Mouse (Mus musculus): ENCODE measurements at regions not wholly inside any gene's neighbourhood (a gene's known extent, or its start where the extent isn't known, plus 50 kb on each side); places are given as distances from the start of the nearest gene placed in this dataset.
"Not testable (repeated sequence)": the region's sequence is repeated elsewhere in the genome, so short reads cannot be mapped to it uniquely, and the experiment has no call there.

DNA sequence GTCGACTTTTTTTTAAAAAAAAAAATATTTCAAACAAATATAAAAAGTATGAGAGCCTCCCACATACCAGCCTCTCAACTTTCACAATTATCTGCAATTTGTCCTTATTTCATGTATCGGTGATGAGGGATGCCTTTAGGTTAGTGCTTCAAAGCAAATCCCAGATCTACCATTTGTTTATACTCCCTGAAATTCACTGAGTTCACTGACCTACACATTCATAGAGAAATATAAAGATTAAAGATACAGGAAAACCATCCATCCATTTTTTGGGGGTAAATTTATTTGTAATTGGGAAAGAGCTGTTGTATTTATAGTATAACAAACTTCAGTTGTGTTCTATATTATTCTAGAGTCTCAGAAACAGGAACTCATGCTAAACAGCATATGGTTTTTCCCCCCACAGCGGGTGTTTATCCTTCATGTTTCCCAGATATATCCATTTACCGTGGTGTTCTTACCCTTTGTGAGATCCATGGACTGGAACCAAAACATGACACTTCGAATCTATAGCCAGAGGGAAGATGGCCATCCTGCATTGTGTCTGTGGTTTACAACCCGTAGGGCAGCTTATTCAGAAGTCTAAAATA, 120.1 kb upstream of the Cpsf6 start:
- H3K4me3 ChIP-seq (replicated peaks; ENCODE audit: low read length) = no peak overlapping the region
- no peak overlapping the region for H3K9ac ChIP-seq (ENCODE audit: low read depth, low read length, severe bottlenecking)
- no peak for TF ChIP-seq POLR2A (IDR thresholded peaks at IDR 0.05; ENCODE audit: borderline replicate concordance, extremely low read depth, insufficient read depth, insufficient read length)
- no peaks in the 10 kb centered on the region for H3K36me3 ChIP-seq (ENCODE audit: control insufficient read depth, insufficient read depth, low read length)
- no peaks in the 10 kb centered on the region for H3K27me3 ChIP-seq (ENCODE audit: control insufficient read depth, insufficient read depth, low read length)
- DNase-seq (ENCODE audit: low spot score) (no peak), ATAC-seq (ENCODE audit: low FRiP score, low read depth) (no peak)
- no peak overlapping the region for H3K4me2 ChIP-seq (replicated peaks; ENCODE audit: low read depth, low read length, severe bottlenecking)
- WGBS = 80% methylated on average over 6 of the region's 6 CpGs
- no peak overlapping the region for H3K27ac ChIP-seq (replicated peaks; ENCODE audit: low read depth, low read length)
- H3K9me3 ChIP-seq (ENCODE audit: control insufficient read depth, low read length) = no peaks in the 10 kb centered on the region
- no peaks in the 10 kb centered on the region for H3K4me1 ChIP-seq (ENCODE audit: control insufficient read depth, insufficient read depth, low read length)

DNA sequence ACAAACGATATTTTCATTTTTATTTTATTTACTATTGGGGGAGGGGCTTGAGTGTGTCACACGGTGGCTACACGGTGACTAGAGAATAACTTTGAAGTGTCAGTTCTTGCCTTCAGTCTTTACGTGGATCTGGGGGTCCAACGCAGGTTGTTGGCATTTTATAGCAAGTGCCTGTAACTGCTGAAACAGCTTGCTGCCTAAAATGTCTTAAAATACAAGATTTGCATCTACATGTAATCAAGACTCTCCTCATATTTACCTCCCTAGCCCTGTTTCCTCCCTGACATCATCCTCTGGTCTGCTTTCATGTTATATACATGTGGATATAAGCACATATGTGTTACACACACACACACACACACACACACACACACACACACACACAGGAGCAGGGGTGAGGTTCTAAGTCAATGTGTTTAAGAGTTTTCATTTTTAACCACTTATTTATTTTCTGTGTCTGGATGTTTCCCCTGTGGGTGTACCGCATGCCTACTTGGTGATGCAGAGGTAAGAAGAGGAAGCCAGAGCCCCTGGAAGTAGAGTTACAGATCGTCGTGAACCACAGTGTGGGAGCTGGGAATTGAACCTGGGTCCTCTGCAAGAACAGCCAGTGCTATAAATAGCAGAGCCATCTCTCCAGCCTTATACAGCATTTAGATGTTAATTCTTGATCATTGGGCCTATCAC, 119.5 kb upstream of the Cpsf6 start:
- DNase-seq (ENCODE audit: low spot score) (no peak), ATAC-seq (ENCODE audit: low FRiP score, low read depth) (no peak)
- no peak for TF ChIP-seq POLR2A (IDR thresholded peaks at IDR 0.05; ENCODE audit: borderline replicate concordance, extremely low read depth, insufficient read depth, insufficient read length)
- H3K4me2 ChIP-seq (replicated peaks; ENCODE audit: low read depth, low read length, severe bottlenecking) = no peak overlapping the region
- H3K4me1 ChIP-seq (ENCODE audit: control insufficient read depth, insufficient read depth, low read length) = no peaks in the 10 kb centered on the region
- 75% methylated on average over 8 of the region's 8 CpGs for WGBS
- H3K36me3 ChIP-seq (ENCODE audit: control insufficient read depth, insufficient read depth, low read length) = no peaks in the 10 kb centered on the region
- H3K9me3 ChIP-seq (ENCODE audit: control insufficient read depth, low read length) = no peaks in the 10 kb centered on the region
- H3K27ac ChIP-seq (replicated peaks; ENCODE audit: low read depth, low read length) = no peak overlapping the region
- no peak overlapping the region for H3K4me3 ChIP-seq (replicated peaks; ENCODE audit: low read length)
- H3K27me3 ChIP-seq (ENCODE audit: control insufficient read depth, insufficient read depth, low read length) = no peaks in the 10 kb centered on the region
- H3K9ac ChIP-seq (ENCODE audit: low read depth, low read length, severe bottlenecking) = no peak overlapping the region

DNA sequence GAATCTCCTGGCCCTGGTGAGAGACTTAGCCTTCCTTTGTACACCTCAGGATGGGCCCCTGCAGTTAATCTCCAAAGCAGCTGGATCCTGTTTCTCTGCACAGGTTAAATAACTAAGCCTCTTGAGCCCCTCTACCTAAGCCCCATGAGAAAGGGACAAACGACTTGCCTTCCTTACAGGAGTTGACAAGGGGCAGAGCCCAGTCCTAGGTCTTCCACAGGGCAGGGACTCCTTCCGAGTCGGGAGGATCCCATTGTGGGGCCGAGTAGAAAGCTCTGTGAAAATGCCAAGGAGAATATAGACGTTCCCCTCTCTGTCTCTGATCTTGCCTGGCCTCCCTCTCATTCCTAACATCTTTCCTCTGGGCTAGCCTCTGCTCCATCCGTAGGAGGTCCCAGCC, 118.7 kb upstream of the Cpsf6 start:
- Histone ChIP-seq H3K4me3 (replicated peaks; ENCODE audit: low read length) (no peak overlapping the region), H3K27me3 (ENCODE audit: control insufficient read depth, insufficient read depth, low read length) (no peaks in the 10 kb centered on the region), H3K9ac (ENCODE audit: low read depth, low read length, severe bottlenecking) (no peak overlapping the region), H3K9me3 (ENCODE audit: control insufficient read depth, low read length) (no peaks in the 10 kb centered on the region), H3K27ac (replicated peaks; ENCODE audit: low read depth, low read length) (no peak overlapping the region), H3K4me1 (ENCODE audit: control insufficient read depth, insufficient read depth, low read length) (no peaks in the 10 kb centered on the region), H3K4me2 (replicated peaks; ENCODE audit: low read depth, low read length, severe bottlenecking) (no peak overlapping the region), H3K36me3 (ENCODE audit: control insufficient read depth, insufficient read depth, low read length) (no peaks in the 10 kb centered on the region)
- no peak for TF ChIP-seq POLR2A (IDR thresholded peaks at IDR 0.05; ENCODE audit: borderline replicate concordance, extremely low read depth, insufficient read depth, insufficient read length)
- 67% methylated on average over 6 of the region's 6 CpGs for WGBS
- no peak for DNase-seq (ENCODE audit: low spot score)
- no peak for ATAC-seq (ENCODE audit: low FRiP score, low read depth)

DNA sequence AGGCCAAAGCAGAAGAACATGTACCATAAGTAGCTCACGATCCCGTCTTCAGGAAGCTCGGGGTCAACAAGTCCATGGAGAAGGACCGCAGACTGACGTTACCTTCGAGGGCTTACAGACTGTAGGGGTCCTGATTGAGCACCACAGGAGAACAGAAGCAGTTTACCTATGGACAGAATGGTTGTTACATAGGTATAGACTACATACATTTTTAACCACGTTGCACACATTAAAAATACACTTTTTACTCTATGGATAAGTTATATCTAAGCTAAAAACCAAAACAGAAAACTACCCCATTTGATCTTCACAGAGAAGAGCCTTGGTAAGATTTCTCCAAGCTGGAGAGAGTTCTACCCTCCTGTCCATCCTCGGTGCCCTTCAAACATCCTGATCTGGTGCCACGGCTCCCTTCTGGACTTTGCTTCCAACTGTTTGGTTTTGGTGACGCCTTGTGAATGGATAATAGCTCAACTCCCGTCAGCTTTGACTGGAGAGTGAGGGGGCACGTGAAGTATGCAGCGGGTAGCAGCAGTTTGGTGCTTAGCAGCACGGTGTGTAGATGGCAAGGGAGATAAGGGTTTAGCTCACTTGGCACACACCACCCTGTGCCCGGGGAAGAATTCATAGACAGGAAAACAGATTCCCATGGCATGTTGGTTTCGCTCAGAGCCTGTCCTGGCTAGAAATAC, 117.9 kb upstream of the Cpsf6 start:
- 87% methylated on average over 16 of the region's 16 CpGs for WGBS

DNA sequence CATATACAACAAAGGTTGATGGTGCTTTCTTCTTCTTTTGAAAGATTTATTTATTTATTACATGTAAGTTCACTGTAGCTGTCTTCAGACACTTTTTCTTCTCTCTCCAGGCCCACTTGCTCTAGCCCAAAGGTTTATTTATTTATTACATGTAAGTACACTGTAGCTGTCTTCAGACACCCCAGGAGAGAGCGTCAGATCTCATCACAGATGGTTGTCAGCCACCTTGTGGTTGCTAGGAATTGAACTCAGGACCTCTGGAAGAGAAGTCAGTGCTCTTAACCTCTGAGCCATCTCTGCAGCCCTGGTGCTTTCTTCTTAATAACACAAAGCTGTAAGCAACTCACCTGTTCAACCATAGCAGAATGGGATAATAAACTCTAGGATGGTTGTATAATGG, 117.3 kb upstream of the Cpsf6 start:
- H3K4me3 ChIP-seq (replicated peaks; ENCODE audit: low read length); H3K27ac ChIP-seq (replicated peaks; ENCODE audit: low read depth, low read length); H3K4me2 ChIP-seq (replicated peaks; ENCODE audit: low read depth, low read length, severe bottlenecking); H3K9ac ChIP-seq (ENCODE audit: low read depth, low read length, severe bottlenecking); ATAC-seq (ENCODE audit: low FRiP score, low read depth); DNase-seq (ENCODE audit: low spot score); H3K36me3 ChIP-seq (ENCODE audit: control insufficient read depth, insufficient read depth, low read length); H3K27me3 ChIP-seq (ENCODE audit: control insufficient read depth, insufficient read depth, low read length); H3K9me3 ChIP-seq (ENCODE audit: control insufficient read depth, low read length); H3K4me1 ChIP-seq (ENCODE audit: control insufficient read depth, insufficient read depth, low read length): not testable (repeated sequence)
- 95% methylated on average over 1 of the region's 1 CpGs for WGBS

More for the DNA sequence above, 117.9 kb upstream of the Cpsf6 start:
- Histone ChIP-seq H3K4me2 (replicated peaks; ENCODE audit: low read depth, low read length, severe bottlenecking) (no peak overlapping the region), H3K4me3 (replicated peaks; ENCODE audit: low read length) (no peak overlapping the region), H3K9ac (ENCODE audit: low read depth, low read length, severe bottlenecking) (no peak overlapping the region), H3K27me3 (ENCODE audit: control insufficient read depth, insufficient read depth, low read length) (no peaks in the 10 kb centered on the region), H3K9me3 (ENCODE audit: control insufficient read depth, low read length) (no peaks in the 10 kb centered on the region), H3K4me1 (ENCODE audit: control insufficient read depth, insufficient read depth, low read length) (no peaks in the 10 kb centered on the region), H3K27ac (replicated peaks; ENCODE audit: low read depth, low read length) (no peak overlapping the region), H3K36me3 (ENCODE audit: control insufficient read depth, insufficient read depth, low read length) (no peaks in the 10 kb centered on the region)
- DNase-seq (ENCODE audit: low spot score) (no peak), ATAC-seq (ENCODE audit: low FRiP score, low read depth) (no peak)
- TF ChIP-seq POLR2A (IDR thresholded peaks at IDR 0.05; ENCODE audit: borderline replicate concordance, extremely low read depth, insufficient read depth, insufficient read length) = no peak

All from limb, embryonic 14.5 days (tissue).